Mouse (Mus musculus) G1E (cell line): ENCODE results near the gene Ccdc159. TPM values are rescaled to one million over a fixed set of nuclear protein-coding genes. Genes with fewer than 3 reads are reported as not detected.
A peak's percentile ranks its signal among the peaks of the same experiment; 100 is the strongest.

Experiments
- ATAC-seq: 2 replicates; pipeline ENCODE4 v1.8.0; 2016; ENCODE audit warnings: mild to moderate bottlenecking; ENCODE audit not compliant: insufficient number of reproducible peaks, poor library complexity, low FRiP score, severe bottlenecking; ENCODE audit errors: extremely low read depth
- DNase-seq: peaks from one replicate; pipeline ENCODE4 v3.0.0; 2012; ENCODE audit warnings: low spot score
- H3K27me3 ChIP-seq: 2 replicates; pipeline ENCODE4 v1.6.1; 2012; ENCODE audit warnings: mild to moderate bottlenecking, low read length, inconsistent platforms; ENCODE audit not compliant: insufficient read depth
- H3K36me3 ChIP-seq: replicated peaks from 2 replicates; pipeline ENCODE3; 2012; ENCODE audit warnings: mild to moderate bottlenecking, inconsistent platforms
- H3K4me1 ChIP-seq: 2 replicates; pipeline ENCODE4 v1.6.1; 2012; ENCODE audit warnings: low read depth, low read length, inconsistent platforms, mixed read lengths; ENCODE audit not compliant: insufficient read depth
- H3K4me3 ChIP-seq: 2 replicates; pipeline ENCODE4 v1.5.1; 2012; ENCODE audit warnings: low read depth, mild to moderate bottlenecking, inconsistent platforms, low read length, moderate library complexity, mixed read lengths
- H3K9me3 ChIP-seq: replicated peaks from 2 replicates; pipeline ENCODE4 v1.6.1; 2012; ENCODE audit warnings: inconsistent platforms
- CTCF ChIP-seq: IDR thresholded peaks from 2 replicates; pipeline ENCODE4 v1.5.1; 2012; ENCODE audit warnings: low read depth, low read length, inconsistent platforms, mixed read lengths
- GATA1 ChIP-seq: IDR thresholded peaks from 2 replicates; pipeline ENCODE4 v1.6.1; 2012; ENCODE audit warnings: borderline replicate concordance, low read length, inconsistent platforms, mixed read lengths
- GATA2 ChIP-seq: IDR thresholded peaks from 2 replicates; pipeline ENCODE4 v1.6.1; 2012; ENCODE audit warnings: low read depth, low read length, inconsistent platforms, borderline replicate concordance
- POLR2AphosphoS5 ChIP-seq: IDR thresholded peaks from 2 replicates; pipeline ENCODE4 v1.6.1; 2012; ENCODE audit warnings: low read depth, low read length, inconsistent platforms; ENCODE audit not compliant: insufficient replicate concordance
- TAL1 ChIP-seq: conservative IDR thresholded peaks from 2 replicates; pipeline ENCODE4 v1.6.1; 2012; ENCODE audit warnings: low read depth, low read length, inconsistent platforms, mixed read lengths
- polyA plus RNA-seq: library from polyadenylated mRNA; stranded (reverse); fragments of >175 nt; gene quantifications from 2 replicates; pipeline ENCODE4 v1.2.3, GENCODE M21; 2012
- total RNA-seq, 2 experiments: library from RNA; stranded (forward) in 1 of 2; stranded (reverse) in 1 of 2; fragments of 200-1000 nt in 1 of 2; fragments of >200 nt in 1 of 2; fragmentation: Nextera tagmentation in 1 of 2; gene quantifications; 2 replicates each; pipeline ENCODE4 v1.2.3; 2014 to 2017

The Ccdc159 gene
- total and polyA plus RNA-seq, 3 experiments, result 0.21 to 3.8 (median 0.98) TPM

DNA sequence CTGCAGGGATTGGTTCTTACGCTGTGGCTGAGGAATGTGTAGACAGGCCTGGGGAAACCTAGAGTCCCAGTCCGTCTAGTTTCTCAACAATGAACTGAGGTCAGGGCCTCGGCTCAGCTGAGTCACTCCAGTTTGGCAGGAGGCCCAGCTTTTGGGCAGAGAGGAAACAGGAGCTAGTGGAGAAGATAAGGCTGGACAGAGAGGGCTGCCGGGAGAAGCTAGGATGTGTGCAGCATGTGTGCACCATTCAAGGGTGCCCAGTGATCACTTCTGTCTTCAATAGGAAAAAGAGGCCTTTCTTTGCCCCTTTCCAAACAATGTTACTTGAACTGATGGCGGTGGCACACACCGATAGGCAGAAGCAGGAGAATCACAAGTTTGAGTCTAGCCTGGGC is 3.2 kb upstream of the Ccdc159 start:
- Histone ChIP-seq H3K4me3 (no peak overlapping the region), H3K4me1 (peaks cover 42% of the 10 kb centered on the region), H3K36me3 (peaks cover 45% of the 10 kb centered on the region), H3K9me3 (no peaks in the 10 kb centered on the region), H3K27me3 (no peaks in the 10 kb centered on the region)
- peak; percentile 47 for ATAC-seq
- peak; percentile 26 for DNase-seq
- TF ChIP-seq GATA1 (no peak), CTCF (no peak), POLR2AphosphoS5 (no peak), GATA2 (no peak), TAL1 (no peak)

DNA sequence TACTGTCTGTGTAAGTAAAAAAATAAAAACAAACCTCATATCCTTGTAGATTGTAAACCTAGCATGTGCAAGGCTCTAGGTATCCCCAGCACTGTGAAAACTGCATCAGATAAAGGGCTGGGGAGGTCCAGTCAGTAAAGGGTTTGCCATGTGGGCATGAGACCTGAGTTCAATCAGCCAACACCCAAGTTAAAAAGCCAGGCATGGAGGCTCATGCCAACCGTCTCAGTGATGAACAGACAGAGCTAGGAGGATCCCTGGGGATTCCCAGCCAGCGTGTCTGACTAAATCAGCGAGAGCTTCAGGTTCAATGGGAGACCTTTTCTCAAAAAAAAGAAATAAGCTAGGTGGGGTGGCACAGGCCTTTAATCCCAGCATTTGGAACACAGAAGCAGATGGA is 2.2 kb upstream of the Ccdc159 start:
- DNase-seq, result no peak
- no peaks in the 10 kb centered on the region for H3K9me3 ChIP-seq

DNA sequence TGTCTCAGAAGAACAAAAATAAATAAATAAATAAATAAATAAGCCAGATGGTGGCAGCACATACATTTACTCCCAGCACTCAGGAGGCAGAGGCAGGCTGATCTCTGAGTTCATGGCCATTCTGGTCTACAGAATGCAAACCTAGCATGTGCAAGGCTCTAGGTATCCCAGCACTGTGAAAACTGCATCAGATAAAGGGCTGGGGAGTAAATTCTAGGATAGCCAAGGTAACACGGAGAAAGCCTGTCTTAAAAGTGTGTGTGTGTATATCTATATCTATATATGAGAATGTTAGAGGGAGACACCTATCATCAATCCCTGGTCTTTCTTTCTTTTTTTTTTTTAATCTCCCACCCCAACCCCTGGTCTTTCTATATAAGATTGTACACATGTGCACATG is 1.8 kb upstream of the Ccdc159 start:
- ATAC-seq (no peak), DNase-seq (no peak)
- Histone ChIP-seq H3K4me1 (peaks cover 42% of the 10 kb centered on the region), H3K27me3 (no peaks in the 10 kb centered on the region), H3K9me3 (no peaks in the 10 kb centered on the region), H3K4me3 (no peak overlapping the region), H3K36me3 (peaks cover 44% of the 10 kb centered on the region)
- TF ChIP-seq TAL1, result no peak

More for the DNA sequence above, 2.2 kb upstream of the Ccdc159 start:
- H3K27me3 ChIP-seq, result no peaks in the 10 kb centered on the region
- H3K36me3 ChIP-seq, result peaks cover 45% of the 10 kb centered on the region
- no peak overlapping the region for H3K4me3 ChIP-seq
- H3K4me1 ChIP-seq, result peaks cover 42% of the 10 kb centered on the region
- TF ChIP-seq CTCF (no peak), GATA2 (no peak), POLR2AphosphoS5 (no peak), TAL1 (no peak), GATA1 (no peak)
- no peak for ATAC-seq

DNA sequence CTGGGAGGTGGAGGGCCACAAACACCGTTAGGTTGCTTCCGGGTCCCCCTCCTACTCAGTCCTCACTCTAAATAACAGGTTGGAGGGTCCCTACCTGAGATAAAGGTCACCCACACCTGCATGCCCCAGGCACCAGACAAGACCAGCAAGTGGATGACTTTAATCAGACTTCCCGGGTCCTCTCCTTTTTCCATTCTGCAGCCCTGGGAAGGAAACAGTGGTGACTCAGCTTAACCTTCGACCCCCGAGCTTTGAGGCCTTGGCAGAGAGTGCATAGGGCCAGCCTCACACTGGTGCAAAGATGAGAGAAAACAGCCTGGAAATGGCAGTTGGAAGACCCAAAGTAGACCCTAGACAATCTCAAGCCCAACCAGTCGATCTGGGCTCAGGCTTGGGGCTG is 1.1 kb upstream of the Ccdc159 start:
- Histone ChIP-seq H3K4me3 (no peak overlapping the region; the same call in 1 of the 2 replicates), H3K36me3 (peaks cover 38% of the 10 kb centered on the region), H3K27me3 (no peaks in the 10 kb centered on the region), H3K4me1 (peaks cover 42% of the 10 kb centered on the region), H3K9me3 (no peaks in the 10 kb centered on the region)
- ATAC-seq (no peak), DNase-seq (no peak)
- TF ChIP-seq POLR2AphosphoS5 (no peak), GATA1 (no peak), CTCF (no peak), TAL1 (no peak), GATA2 (no peak)

DNA sequence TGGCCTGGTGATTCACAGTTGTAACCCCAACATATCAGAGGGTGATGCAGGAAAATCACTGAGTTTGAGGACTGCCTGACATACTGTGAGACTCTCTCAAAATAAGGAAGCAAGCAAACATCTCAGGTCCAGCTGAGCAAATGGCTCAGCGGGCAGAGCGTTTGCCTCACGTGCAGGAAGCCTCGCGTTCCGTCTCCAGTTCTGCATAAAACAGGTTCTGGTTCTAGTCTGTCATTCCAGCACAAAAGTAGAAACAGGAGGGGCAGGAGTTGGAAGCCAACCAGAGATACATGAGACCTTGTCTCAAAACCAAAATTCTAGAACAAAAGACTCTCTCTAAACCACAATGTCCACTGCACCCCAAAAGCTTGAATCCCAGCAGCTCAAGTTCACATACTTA is 487 bp upstream of the Ccdc159 start:
- peak overlapping the region; percentile 75 for H3K4me3 ChIP-seq
- no peaks in the 10 kb centered on the region for H3K27me3 ChIP-seq
- DNase-seq (no peak), ATAC-seq (no peak)
- TF ChIP-seq GATA1 (no peak), CTCF (no peak), POLR2AphosphoS5 (no peak), GATA2 (no peak), TAL1 (no peak)
- peaks cover 45% of the 10 kb centered on the region for H3K4me1 ChIP-seq
- no peaks in the 10 kb centered on the region for H3K9me3 ChIP-seq
- H3K36me3 ChIP-seq, result peaks cover 33% of the 10 kb centered on the region

DNA sequence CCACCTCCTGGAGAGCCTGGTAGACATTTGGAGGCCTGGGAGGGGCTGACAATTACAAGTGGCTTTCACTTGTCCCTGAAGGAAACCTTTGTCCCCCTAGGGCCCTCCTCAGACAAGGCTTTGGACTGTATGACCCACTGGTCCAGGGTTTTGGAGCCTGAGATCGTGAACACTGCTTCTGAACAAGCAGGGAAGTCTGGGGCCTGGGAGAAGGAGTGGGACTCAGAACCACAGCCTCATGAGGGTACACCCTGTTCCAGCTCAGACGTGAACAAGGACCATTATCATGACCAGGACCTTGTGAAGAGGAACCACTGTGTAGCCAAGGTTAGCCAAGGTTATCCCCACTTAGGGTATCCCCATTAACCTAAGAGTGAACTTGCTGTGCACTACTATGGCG is 1.9 kb downstream of the Ccdc159 start:
- Histone ChIP-seq H3K4me3 (no peak overlapping the region), H3K27me3 (peaks cover 6% of the 10 kb centered on the region; the same call in 1 of the 2 replicates), H3K4me1 (peaks cover 51% of the 10 kb centered on the region), H3K9me3 (no peaks in the 10 kb centered on the region), H3K36me3 (peaks cover 17% of the 10 kb centered on the region)
- ATAC-seq (no peak), DNase-seq (no peak)
- TF ChIP-seq CTCF (no peak), GATA2 (no peak), TAL1 (no peak), POLR2AphosphoS5 (no peak), GATA1 (no peak)

DNA sequence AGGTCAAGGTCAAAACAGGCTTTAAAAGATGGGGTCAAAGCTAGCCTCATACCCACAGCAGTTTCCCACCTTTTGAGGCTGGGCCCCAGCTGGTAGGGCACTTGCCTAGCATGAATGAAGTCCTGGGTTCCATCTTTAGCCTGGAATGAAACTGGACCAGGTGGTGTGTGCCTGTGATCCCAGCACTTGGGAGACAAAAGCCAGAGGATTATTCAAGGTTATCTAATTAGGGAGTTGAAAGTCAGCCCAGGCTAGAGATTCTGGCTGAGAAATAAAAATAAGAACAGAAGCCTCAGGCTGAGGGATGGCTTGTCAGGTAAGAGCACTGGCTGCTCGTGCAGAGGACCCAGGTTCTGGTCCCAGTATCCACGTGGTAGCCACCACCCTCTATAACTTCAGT is 4.7 kb downstream of the Ccdc159 start:
- Histone ChIP-seq H3K4me3 (no peak overlapping the region), H3K4me1 (peaks cover 49% of the 10 kb centered on the region), H3K27me3 (peaks cover 8% of the 10 kb centered on the region; the same call in 1 of the 2 replicates), H3K36me3 (no peaks in the 10 kb centered on the region), H3K9me3 (no peaks in the 10 kb centered on the region)
- TF ChIP-seq TAL1 (no peak), POLR2AphosphoS5 (no peak), GATA1 (no peak), CTCF (no peak), GATA2 (no peak)
- no peak for ATAC-seq
- DNase-seq, result no peak
